Mouse (Mus musculus): ENCODE measurements around the gene Denr. TPM values are rescaled to one million over a fixed set of nuclear protein-coding genes. Genes with fewer than 3 reads are reported as not detected.

The Denr gene
- total RNA-seq, 2 experiments from 2014 or later: 70.7 to 76.0 TPM

GRCm38 (mm10) chr5:123968468-123968867 is 61.5 kb downstream of the Denr start:
- no peak for DNase-seq (ENCODE audit: low spot score in 2 of 2)

DNA sequence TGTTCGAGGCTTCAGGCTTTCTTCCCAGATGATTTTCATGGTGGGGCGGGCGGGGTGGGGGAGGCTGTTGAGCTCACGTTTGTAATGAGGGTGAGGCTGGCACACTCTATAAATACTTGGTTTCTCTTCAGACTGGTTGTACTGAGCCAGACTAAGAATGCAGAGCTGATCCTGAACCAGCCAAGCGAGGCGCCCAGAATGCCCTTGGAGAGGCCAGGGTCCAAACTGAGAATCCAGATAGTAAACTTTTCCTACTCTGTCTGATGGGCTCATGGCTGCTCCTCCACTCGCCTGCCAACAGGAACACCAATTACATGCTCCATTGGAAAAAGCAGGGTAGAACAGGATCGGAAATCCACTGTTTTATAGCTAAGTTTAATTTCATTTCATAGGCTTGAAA is 62.2 kb downstream of the Denr start:
- DNase-seq (ENCODE audit: low spot score in 2 of 2): no peak

GRCm38 (mm10) chr5:123970576-123970975 is 63.6 kb downstream of the Denr start:
- no peak for DNase-seq (ENCODE audit: low spot score in 2 of 2)

GRCm38 (mm10) chr5:123972453-123972852 is 65.5 kb downstream of the Denr start:
- DNase-seq (ENCODE audit: low spot score in 2 of 2): no peak

GRCm38 (mm10) chr5:123973299-123974178 is 66.6 kb downstream of the Denr start, which contains the start of gene Hip1r:
Gene Hip1r, plus strand, starts transcription at chr5:123973628.
- peak; percentile 62 to 79 for DNase-seq (ENCODE audit: low spot score in 2 of 2)

DNA sequence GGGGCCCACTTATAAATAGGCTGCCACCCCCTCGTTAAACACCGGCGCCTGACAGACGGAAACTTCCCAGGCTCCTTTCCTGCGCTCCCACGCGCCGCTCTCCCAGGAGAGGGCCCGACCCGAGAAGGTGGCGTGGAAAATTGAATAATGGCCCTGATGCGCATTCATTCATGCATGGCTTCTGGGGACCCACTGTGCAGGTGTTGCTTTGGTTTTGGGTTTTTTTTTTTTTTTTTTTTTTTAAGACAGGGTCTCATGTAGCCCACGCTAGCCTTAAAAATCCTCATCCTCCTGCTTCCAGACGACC is 67.2 kb downstream of the Denr start:
- DNase-seq (ENCODE audit: low spot score in 2 of 2): peak in 1 of 2 experiments; percentile 38

- no peak for DNase-seq (ENCODE audit: low spot score in 2 of 2)
These were observed 67.7 kb downstream of the Denr start for GRCm38 (mm10) chr5:123974616-123975111.

GRCm38 (mm10) chr5:123975668-123976180 is 68.7 kb downstream of the Denr start:
- no peak for DNase-seq (ENCODE audit: low spot score in 2 of 2)

- no peak for DNase-seq (ENCODE audit: low spot score in 2 of 2)
These were observed 70.3 kb downstream of the Denr start for GRCm38 (mm10) chr5:123977231-123977630.

GRCm38 (mm10) chr5:123978131-123978530 is 71.2 kb downstream of the Denr start:
- DNase-seq (ENCODE audit: low spot score in 2 of 2): no peak

Other genes starting within 250 kb of the Denr start
- gene Clip1, start 222.6 kb upstream of the Denr start, total RNA-seq (2021): 100 to 1,000 TPM; 119 to 121 TPM
- 10 to 100 TPM; 50.5 to 50.7 TPM for gene Zcchc8, start 186.1 kb upstream of the Denr start, total RNA-seq (2021)
- gene Rsrc2, start 157.8 kb upstream of the Denr start, total RNA-seq (2021): 10 to 100 TPM; 97.3 to 98.7 TPM
- 1 to 10 TPM; 4.5 to 4.9 TPM for gene Kntc1, start 157.5 kb upstream of the Denr start, total RNA-seq (2021)
- not detected for gene Hcar2, start 41.7 kb upstream of the Denr start, total RNA-seq (2021)
- under 1 TPM; 0.66 to 0.85 TPM for gene Hcar1, start 27.2 kb upstream of the Denr start, total RNA-seq (2021)
- 1 to 10 TPM; 1.3 to 1.6 TPM for gene Gm43518, start 20.2 kb downstream of the Denr start, total RNA-seq (2021)
- 1 to 10 TPM; 2.9 to 3.3 TPM for gene Ccdc62, start 23.5 kb downstream of the Denr start, total RNA-seq (2021)
- 10 to 100 TPM; 63.7 to 70.1 TPM for gene Hip1r, start 66.5 kb downstream of the Denr start, total RNA-seq (2021)
- 10 to 100 TPM; 38.4 to 41.6 TPM for gene Vps37b, start 125.1 kb downstream of the Denr start, total RNA-seq (2021)
- 10 to 100 TPM; 30.6 to 32.0 TPM for gene Abcb9, start 188.6 kb downstream of the Denr start, total RNA-seq (2021)
- 10 to 100 TPM; 30.8 to 37.0 TPM for gene Ogfod2, start 205.1 kb downstream of the Denr start, total RNA-seq (2021)
- gene Arl6ip4, start 208.9 kb downstream of the Denr start, total RNA-seq (2021): 10 to 100 TPM; 54.3 to 60.0 TPM

Measured in layer of hippocampus, postnatal 10 days (tissue).